Mouse (Mus musculus): Measurements from ENCODE around the gene Prkcb. TPM values are rescaled to one million over a fixed set of nuclear protein-coding genes. Genes with fewer than 3 reads are reported as not detected.

Gene Prkcb
- polyA plus RNA-seq (2012; rRNA removed): 9.9 and 10.3 TPM in 2 replicates

DNA sequence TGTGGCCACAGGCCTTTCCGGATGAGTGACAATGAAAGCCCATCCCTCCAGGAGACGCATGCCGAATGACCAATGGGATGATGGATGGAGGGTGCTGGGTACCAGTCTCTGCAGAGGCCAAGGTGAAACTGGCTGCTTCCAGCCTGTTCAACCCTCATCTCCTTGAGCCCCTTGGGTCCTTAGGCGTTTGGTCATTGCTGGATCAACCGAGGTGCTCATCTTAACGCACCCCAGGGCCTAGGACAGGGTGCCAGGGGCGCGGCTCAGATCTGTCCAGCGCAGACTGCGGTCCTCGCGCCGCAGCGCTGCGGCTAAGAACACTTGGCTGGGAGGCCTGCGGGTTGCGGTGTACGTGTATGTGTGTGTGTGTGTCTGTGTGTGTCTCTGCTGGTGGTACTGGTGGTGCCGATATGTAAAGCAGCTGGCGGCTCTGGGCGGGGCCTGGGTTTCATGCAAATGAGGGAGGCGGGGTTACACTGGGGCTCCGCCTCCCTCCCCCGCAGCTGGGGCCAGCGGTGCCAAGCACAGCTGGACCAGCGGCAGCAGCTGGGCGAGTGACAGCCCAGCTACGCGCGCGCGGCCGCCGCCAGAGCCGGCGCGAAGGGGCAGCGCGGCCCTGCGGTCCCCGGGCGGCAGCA lies at the start of gene Prkcb:
Prkcb (plus strand) TSS at position 147 of the 638 bp plus-strand sequence.

DNA sequence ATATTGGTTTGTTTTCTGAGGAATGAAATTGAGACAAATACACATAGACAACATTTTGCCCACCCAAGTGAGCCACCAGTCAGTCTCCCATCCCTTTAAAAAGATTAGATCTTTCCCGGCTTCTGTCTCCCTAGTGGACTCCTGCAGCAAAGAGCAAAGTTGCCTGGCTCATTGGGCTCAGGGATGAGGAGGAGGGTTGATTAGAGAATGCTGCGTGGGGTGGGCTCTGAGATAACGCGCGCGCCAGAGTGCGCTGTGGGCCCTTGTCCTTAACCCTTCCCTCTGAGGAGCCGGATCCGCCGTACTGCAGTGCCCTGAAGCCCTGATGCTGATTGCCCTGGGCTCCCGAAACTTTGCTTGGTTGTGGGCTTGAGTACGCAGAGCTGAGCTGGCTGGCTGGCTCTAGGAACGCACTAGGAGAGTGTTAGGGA lies 381.9 kb downstream of the Prkcb start, which contains the start of gene Cacng3:
Cacng3 (plus strand) TSS at position 51 of the 431 bp plus-strand sequence.

Other genes with a start within 250 kb of the Prkcb start
- 56.3 and 81.8 TPM in 2 replicates for gene Ubfd1, start 221.6 kb upstream of the Prkcb start, polyA plus RNA-seq (2012; rRNA removed)
- 11.9 and 13.1 TPM in 2 replicates for gene Ears2, start 221.5 kb upstream of the Prkcb start, polyA plus RNA-seq (2012; rRNA removed)
- gene Ndufab1, start 186.9 kb upstream of the Prkcb start, polyA plus RNA-seq (2012; rRNA removed): 114 and 185 TPM in 2 replicates
- gene Palb2, start 155.8 kb upstream of the Prkcb start, polyA plus RNA-seq (2012; rRNA removed): 15.6 and 18.9 TPM in 2 replicates
- 69.4 and 109 TPM in 2 replicates for gene Dctn5, start 155.7 kb upstream of the Prkcb start, polyA plus RNA-seq (2012; rRNA removed)
- gene Plk1, start 129.3 kb upstream of the Prkcb start, polyA plus RNA-seq (2012; rRNA removed): 70.2 and 101 TPM in 2 replicates
- gene Ern2, start 102.5 kb upstream of the Prkcb start, polyA plus RNA-seq (2012; rRNA removed): 0.08 and 0.12 TPM in 2 replicates
- gene Chp2, start 69.3 kb upstream of the Prkcb start, polyA plus RNA-seq (2012; rRNA removed): 0.31 and 0.70 TPM in 2 replicates